Mouse (Mus musculus) olfactory bulb, adult 2 months (tissue): Measurements from ENCODE around the gene Nyx.

Experiments used
- CTCF ChIP-seq: fragments of 200-500 bp; IDR thresholded peaks from 2 replicates; pipeline ENCODE4 v1.5.1; 2012; ENCODE audit warnings: low read depth, mild to moderate bottlenecking, low read length, moderate library complexity; ENCODE audit not compliant: insufficient read depth
- POLR2A ChIP-seq: fragments of 200-500 bp; IDR thresholded peaks from 2 replicates; pipeline ENCODE4 v1.6.1; 2012; ENCODE audit warnings: mild to moderate bottlenecking, low read depth, low read length, moderate library complexity; ENCODE audit not compliant: insufficient read depth

DNA sequence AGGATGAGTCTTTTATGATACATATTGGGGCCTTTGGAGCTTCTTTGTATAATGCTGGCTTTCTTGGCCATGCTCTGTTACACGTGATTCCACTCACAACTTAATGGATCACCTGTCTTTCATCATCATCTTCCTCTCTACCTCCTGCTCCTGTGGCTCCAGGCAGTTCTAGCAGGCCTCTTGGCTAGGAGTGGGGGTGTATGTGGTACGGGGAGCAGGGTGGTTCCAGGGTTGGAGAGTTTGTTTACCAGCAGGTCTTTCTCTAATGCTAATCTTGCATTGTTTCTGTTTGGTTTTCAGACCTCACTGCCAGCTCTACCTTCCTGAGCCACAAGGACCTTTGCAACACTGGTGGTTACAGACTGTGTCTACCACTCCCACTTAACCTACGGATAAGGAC, at the start of gene Nyx:
- no peak for TF ChIP-seq CTCF
- no peak for TF ChIP-seq POLR2A
